In the genomic region with DNA sequence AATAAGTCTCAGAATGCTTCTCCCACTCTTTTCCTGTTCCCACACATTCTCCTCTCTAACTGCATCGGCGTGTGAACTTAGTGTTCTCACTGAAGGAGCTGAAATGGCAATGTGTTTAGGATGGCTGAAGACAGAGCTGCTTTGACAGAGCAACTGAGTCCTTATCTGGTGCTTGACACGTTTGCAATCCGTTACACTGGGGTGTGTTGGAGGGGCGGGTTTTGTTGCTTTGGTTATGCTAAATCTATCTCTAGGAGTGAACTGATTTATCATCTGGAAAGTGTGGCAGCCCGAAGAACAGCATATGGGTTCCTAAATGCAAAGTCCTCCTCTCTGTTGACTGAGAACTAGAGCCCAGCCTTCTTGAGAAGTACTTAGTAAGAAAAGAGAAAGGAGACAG, we compare ENCODE assay signal across 17 mouse cellular contexts. TPM values are rescaled to one million over a fixed set of nuclear protein-coding genes. Genes with fewer than 3 reads are reported as not detected.
DNase-seq lines count a peak whose midpoint lies in the region; ATAC-seq and TF ChIP-seq lines count a peak whose summit lies in the region.
"Had no signal": no experiment of that assay in that cellular context is flagged by ENCODE, and none has a peak within 500 bp of the region (broad histone marks: within the 10 kb centered on the region; RNA-seq: fewer than 3 reads in every experiment).

No protein-coding gene starts in this region.

- TF ChIP-seq CTCF in cortical plate, adult 2 months (IDR thresholded peaks at IDR 0.05; ENCODE audit: extremely low read depth, insufficient read depth, low read length), result no peak

- no peaks in the 10 kb centered on the region for H3K36me3 ChIP-seq in hindbrain, embryonic 14.5 days (replicated peaks; ENCODE audit: control insufficient read depth, insufficient read depth)
- H3K36me3 ChIP-seq: hindbrain, embryonic 13.5 days; midbrain, embryonic 12.5 days had no signal

- no peak overlapping the region for H3K4me3 ChIP-seq in cortical plate, adult 2 months (ENCODE audit: insufficient read depth, low read length)
- H3K4me3 ChIP-seq in hindbrain, embryonic 14.5 days (replicated peaks; ENCODE audit: low read length), result no peak overlapping the region
- H3K4me3 ChIP-seq: hindbrain, embryonic 13.5 days; midbrain, embryonic 12.5 days; myocyte had no signal

- 62% methylated on average over 6 of the region's 6 CpGs for WGBS in hindbrain, embryonic 14.5 days

- no peak overlapping the region for H3K27ac ChIP-seq in cortical plate, adult 2 months (ENCODE audit: insufficient read depth, low read length)
- H3K27ac ChIP-seq in hindbrain, embryonic 14.5 days, result no peak overlapping the region
- H3K27ac ChIP-seq: hindbrain, embryonic 13.5 days; kidney, postnatal 0 days; midbrain, embryonic 12.5 days had no signal

- H3K9me3 ChIP-seq in hindbrain, embryonic 14.5 days (ENCODE audit: control insufficient read depth, low read length), result no peaks in the 10 kb centered on the region
- H3K9me3 ChIP-seq: hindbrain, embryonic 13.5 days; midbrain, embryonic 12.5 days had no signal

- H3K27me3 ChIP-seq in hindbrain, embryonic 14.5 days (ENCODE audit: control insufficient read depth, insufficient read depth, low read length), result no peaks in the 10 kb centered on the region
- H3K27me3 ChIP-seq: CH12.LX; hindbrain, embryonic 13.5 days; midbrain, embryonic 12.5 days had no signal

- DNase-seq in heart, adult 11 months, result peak; percentile 61
- no peak for DNase-seq in heart, adult 9 months (ENCODE audit: low spot score in 2 of 2)
- peak; percentile 67 for DNase-seq in layer of hippocampus, adult 9-11 months
- peak; percentile 61 to 62 for DNase-seq in left cerebral cortex, postnatal 36 days (ENCODE audit: low spot score in 2 of 2)
- no peak for DNase-seq in hindbrain, embryonic 14.5 days (ENCODE audit: low spot score)
- DNase-seq in lung, postnatal 4 days, result no peak
- DNase-seq: adrenal gland, postnatal 25 days; cerebellum, adult 9-11 months; heart, postnatal 10 days had no signal

- H3K4me2 ChIP-seq in hindbrain, embryonic 14.5 days (replicated peaks), result no peak overlapping the region
- H3K4me2 ChIP-seq: hindbrain, embryonic 13.5 days; midbrain, embryonic 12.5 days had no signal

- peaks cover 4% of the 10 kb centered on the region for H3K4me1 ChIP-seq in cortical plate, adult 2 months (ENCODE audit: control insufficient read depth, insufficient read depth, low read length)
- H3K4me1 ChIP-seq in hindbrain, embryonic 14.5 days (replicated peaks; ENCODE audit: control insufficient read depth, insufficient read depth, low read length), result no peaks in the 10 kb centered on the region
- H3K4me1 ChIP-seq: hindbrain, embryonic 13.5 days; midbrain, embryonic 12.5 days had no signal

- no peak overlapping the region for H3K9ac ChIP-seq in hindbrain, embryonic 14.5 days
- H3K9ac ChIP-seq: hindbrain, embryonic 13.5 days; midbrain, embryonic 12.5 days had no signal

- TF ChIP-seq POLR2A in cortical plate, adult 2 months (IDR thresholded peaks at IDR 0.05; ENCODE audit: extremely low read depth, insufficient read depth, low read length), result 0 out of 2 replicates have a peak, but pooled peaks have one; percentile 3

- intact Hi-C loops in left cerebral cortex, postnatal 36 days (cut with DNase I), result no loop called here

- no peak for ATAC-seq in hindbrain, embryonic 14.5 days (ENCODE audit: low FRiP score)
- no peak for ATAC-seq in cerebellum, adult (ENCODE audit: insufficient number of reproducible peaks, low FRiP score, low TSS enrichment)
- ATAC-seq: intestine, embryonic 16.5 days had no signal

RNA-seq across cellular contexts. Expression of a gene that starts 22.0 kb away (rescaled TPM):
- polyA plus RNA-seq in cortical plate, adult 2 months (2012; rRNA removed), result 36.6 and 39.1 TPM in 2 replicates
- total RNA-seq in left cerebral cortex, postnatal 36 days (2021), result 10 to 100 TPM; 51.9 to 56.7 TPM
- polyA plus RNA-seq in hindbrain, embryonic 14.5 days (2014; fragmentation: Nextera tagmentation; extraction: Ambion mirVana), result 14.1 and 14.5 TPM in 2 replicates
- total RNA-seq: CH12.LX had no signal

Comparison
In these comparisons a context has a peak if more than half of its experiments do, and no peak if none do; other contexts are left out.
1. DNase-seq: peak in heart, adult 11 months (single experiment), layer of hippocampus, adult 9-11 months (single experiment) and left cerebral cortex, postnatal 36 days (2 of 2); none in heart, adult 9 months (0 of 2), hindbrain, embryonic 14.5 days (single experiment) and lung, postnatal 4 days (0 of 2).